Comparison of ENCODE assay signal across 8 mouse cellular contexts in genomic region chr16:20516726-20517201, GRCm38 (mm10). TPM values are rescaled to one million over a fixed set of nuclear protein-coding genes. Genes with fewer than 3 reads are reported as not detected.
DNase-seq lines count a peak whose midpoint lies in the region; ATAC-seq and TF ChIP-seq lines count a peak whose summit lies in the region.

Gene Dvl3, plus strand, starts transcription at chr16:20516982.

- H3K27me3 ChIP-seq in forebrain, embryonic 15.5 days = no peaks in the 10 kb centered on the region
- no peaks in the 10 kb centered on the region for H3K27me3 ChIP-seq in neural tube, embryonic 15.5 days (replicated peaks)

- peak within 1 kb of the TSS; percentile 89 for H3K27ac ChIP-seq in forebrain, embryonic 15.5 days (replicated peaks)
- peak within 1 kb of the TSS; percentile 91 for H3K27ac ChIP-seq in neural tube, embryonic 15.5 days (replicated peaks)

- WGBS in forebrain, embryonic 15.5 days = 1% methylated on average over 39 of the region's 55 CpGs
- WGBS in lung, adult 2 months = 1% methylated on average over 54 of the region's 55 CpGs
- WGBS in neural tube, embryonic 15.5 days = under 1% methylated on average over 49 of the region's 55 CpGs

- DNase-seq in ES-CJ7 (ENCODE audit: low read depth, low spot score) = peak; percentile 68
- peak; percentile 90 for DNase-seq in cerebellum, adult 11-12 months
- DNase-seq in heart, postnatal 14 days = peak; percentile 96 to 97
- DNase-seq in layer of hippocampus, adult 18-20 months (ENCODE audit: low spot score in 2 of 2) = peak; percentile 83 to 86
- DNase-seq in lung, adult 2 months = peak; percentile 85
- DNase-seq in testis, postnatal 10 days (ENCODE audit: low spot score) = peak; percentile 93

- peak; percentile 53 for TF ChIP-seq POLR2A in lung, adult 2 months (IDR thresholded peaks at IDR 0.05; ENCODE audit: borderline replicate concordance, extremely low read depth, low read depth, low read length)

- peak; percentile 96 for ATAC-seq in forebrain, embryonic 15.5 days (replicated peaks)
- peak; percentile 95 for ATAC-seq in neural tube, embryonic 15.5 days (ENCODE audit: low FRiP score)

- H3K36me3 ChIP-seq in forebrain, embryonic 15.5 days = peaks cover under 1% of the 10 kb centered on the region; the same call in 1 of the 2 replicates
- peaks cover 16% of the 10 kb centered on the region for H3K36me3 ChIP-seq in neural tube, embryonic 15.5 days

- H3K4me3 ChIP-seq in forebrain, embryonic 15.5 days = peak within 1 kb of the TSS; percentile 69
- peak within 1 kb of the TSS; percentile 93 for H3K4me3 ChIP-seq in lung, adult 2 months (replicated peaks; ENCODE audit: extremely low read depth, low read depth, low read length)
- H3K4me3 ChIP-seq in neural tube, embryonic 15.5 days (replicated peaks) = peak within 1 kb of the TSS; percentile 70

- TF ChIP-seq CTCF in lung, adult 2 months (IDR thresholded peaks at IDR 0.05; ENCODE audit: insufficient read depth, low read length) = no peak

- H3K4me2 ChIP-seq in forebrain, embryonic 15.5 days (replicated peaks) = peak within 1 kb of the TSS; percentile 80
- peak within 1 kb of the TSS; percentile 95 for H3K4me2 ChIP-seq in neural tube, embryonic 15.5 days

- H3K9me3 ChIP-seq in forebrain, embryonic 15.5 days = no peaks in the 10 kb centered on the region
- no peaks in the 10 kb centered on the region for H3K9me3 ChIP-seq in neural tube, embryonic 15.5 days (replicated peaks)

- intact Hi-C loops in heart, postnatal 14 days (cut with DNase I) = loop anchor here (1.0 to 5.0 kb wide), 3 partner anchors 18 to 96 kb away; partner anchors contain the start of genes Alg3, Eef1akmt4, Eif2b5 and Gm49333

- peak within 1 kb of the TSS; percentile 94 for H3K9ac ChIP-seq in forebrain, embryonic 15.5 days (replicated peaks)
- peak within 1 kb of the TSS; percentile 93 for H3K9ac ChIP-seq in neural tube, embryonic 15.5 days (replicated peaks)

- peaks cover 24% of the 10 kb centered on the region for H3K4me1 ChIP-seq in forebrain, embryonic 15.5 days
- peaks cover 6% of the 10 kb centered on the region for H3K4me1 ChIP-seq in lung, adult 2 months (ENCODE audit: control insufficient read depth, insufficient read depth, low read length)
- peaks cover 39% of the 10 kb centered on the region for H3K4me1 ChIP-seq in neural tube, embryonic 15.5 days

RNA-seq across cellular contexts. Expression of gene Dvl3, which starts in this region (rescaled TPM):
- 33.3 and 33.7 TPM in 2 replicates for polyA plus RNA-seq in forebrain, embryonic 15.5 days (2015; fragmentation: Nextera tagmentation; extraction: Ambion mirVana)
- total RNA-seq in heart, postnatal 14 days (2021) = 10 to 100 TPM; 51.1 to 51.7 TPM
- 10 to 100 TPM; 51.9 to 55.7 TPM for total RNA-seq in layer of hippocampus, adult 18-20 months (2021)
- 35.9 and 44.0 TPM in 2 replicates for polyA plus RNA-seq in lung, adult 2 months (2012; rRNA removed)
- 32.2 and 34.2 TPM in 2 replicates for polyA plus RNA-seq in neural tube, embryonic 15.5 days (2015; fragmentation: Nextera tagmentation; extraction: Ambion mirVana)

Comparison
In these comparisons a context has a peak if more than half of its experiments do, and no peak if none do; other contexts are left out.
1. Peak in every context shown above with its lines: DNase-seq, ATAC-seq, H3K4me3 ChIP-seq and H3K27ac ChIP-seq.